Mouse (Mus musculus) lung, embryonic 16.5 days (tissue): ENCODE results near the gene Fam126b. TPM values are rescaled to one million over a fixed set of nuclear protein-coding genes. Genes with fewer than 3 reads are reported as not detected.
A peak's percentile ranks its signal among the peaks of the same experiment; 100 is the strongest.
"Not testable (repeated sequence)": the region's sequence is repeated elsewhere in the genome, so short reads cannot be mapped to it uniquely, and the experiment has no call there.

Experiments used
- ATAC-seq: fragments of 200-750 bp; cut with Nextera tagmentation; 2 replicates; pipeline ENCODE4 v1.8.0; 2017; ENCODE audit warnings: low read depth, mild to moderate bottlenecking, moderate library complexity
- H3K27ac ChIP-seq: fragments of 300-500 bp; sonication (generic); 2 replicates; pipeline ENCODE4 v1.5.1; 2014; ENCODE audit warnings: mild to moderate bottlenecking, control low read depth, low read length
- H3K27me3 ChIP-seq: fragments of 300-500 bp; sonication (generic); 2 replicates; pipeline ENCODE4 v1.6.1; 2014; ENCODE audit warnings: low read depth, low read length, mixed read lengths; ENCODE audit not compliant: control insufficient read depth, insufficient read depth
- H3K36me3 ChIP-seq: fragments of 300-500 bp; sonication (generic); 2 replicates; pipeline ENCODE4 v1.6.1; 2014; ENCODE audit warnings: low read length; ENCODE audit not compliant: control insufficient read depth, insufficient read depth
- H3K4me1 ChIP-seq: fragments of 300-500 bp; sonication (generic); replicated peaks from 2 replicates; pipeline ENCODE4 v1.6.1; 2014; ENCODE audit warnings: low read length, mixed read lengths; ENCODE audit not compliant: control insufficient read depth, insufficient read depth
- H3K4me2 ChIP-seq: fragments of 300-500 bp; sonication (generic); 2 replicates; pipeline ENCODE4 v1.6.1; 2014; ENCODE audit warnings: low read depth, low read length, control low read depth
- H3K4me3 ChIP-seq: fragments of 300-500 bp; sonication (generic); 2 replicates; pipeline ENCODE4 v1.5.1; 2014; ENCODE audit warnings: mild to moderate bottlenecking, low read length, control low read depth
- H3K9ac ChIP-seq: fragments of 300-500 bp; sonication (generic); 2 replicates; pipeline ENCODE4 v1.6.1; 2014; ENCODE audit warnings: low read length, control low read depth
- H3K9me3 ChIP-seq: fragments of 300-500 bp; sonication (generic); 2 replicates; pipeline ENCODE4 v1.6.1; 2016; ENCODE audit warnings: low read length; ENCODE audit not compliant: control insufficient read depth
- WGBS: fragments of 180-500 bp; shearing (Covaris S2); extraction: QIAGEN DNeasy Blood & Tissue Kit; methylation state at CpG from one replicate; pipeline ENCODE4 v1.1.7; 2014; 5-methylcytosine and 5-hydroxymethylcytosine counted together
- polyA plus RNA-seq: library from polyadenylated mRNA; unstranded; fragments of >200 nt; fragmentation: Nextera tagmentation; extraction: Ambion mirVana; gene quantifications from 2 replicates; pipeline ENCODE4 v1.2.1, GENCODE M21; 2015

Gene Fam126b
- 7.2 and 8.7 TPM in 2 replicates for polyA plus RNA-seq

DNA sequence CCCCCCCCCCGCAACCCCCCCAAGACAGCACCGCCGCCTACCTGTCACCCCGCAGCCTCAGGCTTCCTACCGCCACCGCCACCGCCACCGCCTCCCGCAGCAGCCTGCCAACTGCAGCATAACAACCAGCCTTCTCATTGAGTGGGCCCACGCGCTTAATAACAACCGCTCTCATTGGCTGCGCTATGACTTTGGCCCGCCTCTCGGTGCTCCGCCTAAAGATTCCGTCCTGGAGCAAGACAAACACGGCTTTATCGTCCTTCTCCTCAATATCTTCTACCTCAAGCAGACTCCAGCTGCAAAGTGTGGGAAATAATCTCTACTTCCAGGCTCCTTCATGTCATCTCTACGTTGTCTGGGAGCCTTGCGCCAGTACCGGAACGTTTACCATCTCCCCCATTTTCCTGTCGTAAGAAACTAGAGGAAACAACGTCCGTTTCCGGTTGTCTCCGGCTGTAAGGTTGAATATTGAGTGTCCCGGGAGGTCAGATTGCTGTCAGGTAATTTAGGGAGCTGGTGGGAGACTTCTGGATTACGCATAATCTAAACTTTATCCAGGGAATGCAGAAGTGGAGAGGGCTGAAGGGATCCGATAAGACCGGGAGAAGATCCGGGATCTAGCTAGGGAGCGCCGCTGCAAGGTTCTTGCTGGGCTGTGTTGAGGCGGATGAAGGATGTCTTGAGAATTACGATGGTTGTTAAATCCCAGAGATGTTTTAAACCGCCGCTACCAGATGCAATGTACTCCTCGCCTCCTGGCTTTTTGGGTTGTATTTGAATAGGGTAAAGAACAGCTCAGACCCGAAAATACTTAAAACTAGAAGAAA is at the start of gene Fam126b, which contains the start of gene Ndufb3:
Fam126b (minus strand) TSS at position 153 of the 827 bp plus-strand sequence.
Ndufb3 (plus strand) TSS at position 214 of the 827 bp plus-strand sequence.
- Histone ChIP-seq H3K9ac (peak within 1 kb of the TSS; percentile 89), H3K27ac (peak within 1 kb of the TSS; percentile 81), H3K9me3 (no peaks in the 10 kb centered on the region), H3K27me3 (no peaks in the 10 kb centered on the region), H3K4me2 (peak within 1 kb of the TSS; percentile 68), H3K4me1 (peaks cover 9% of the 10 kb centered on the region; the same call in 1 of the 2 replicates), H3K4me3 (peak within 1 kb of the TSS; percentile 59), H3K36me3 (0 out of 2 replicates have a peak, but pooled peaks cover 3% of the 10 kb centered on the region)
- peak; percentile 97 for ATAC-seq
- WGBS: under 1% methylated on average over 41 of the region's 41 CpGs

DNA sequence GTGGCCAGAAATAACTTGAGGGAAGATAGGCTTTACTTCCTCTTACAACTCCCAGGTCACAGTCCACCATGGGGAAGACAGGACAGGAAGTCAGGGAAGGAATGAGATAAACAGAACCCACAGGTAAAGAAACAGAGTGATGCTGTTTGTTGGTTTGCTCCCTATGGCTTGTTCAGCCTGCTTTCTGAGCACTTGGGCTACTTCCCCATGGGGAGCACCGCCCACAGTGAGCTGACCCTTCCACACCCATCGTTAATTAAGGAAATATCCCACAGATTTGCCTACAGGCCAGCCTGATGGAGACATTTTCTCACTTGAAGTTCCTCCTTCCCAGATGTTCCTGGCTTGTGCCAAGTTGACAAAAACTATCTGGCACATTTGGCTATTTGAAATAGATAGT is 42.7 kb upstream of the Fam126b start:
- H3K36me3 ChIP-seq, H3K4me1 ChIP-seq, H3K9ac ChIP-seq, H3K27ac ChIP-seq, ATAC-seq, H3K4me2 ChIP-seq, H3K4me3 ChIP-seq, H3K27me3 ChIP-seq, H3K9me3 ChIP-seq: not testable (repeated sequence)
- 89% methylated on average over 1 of the region's 2 CpGs for WGBS

DNA sequence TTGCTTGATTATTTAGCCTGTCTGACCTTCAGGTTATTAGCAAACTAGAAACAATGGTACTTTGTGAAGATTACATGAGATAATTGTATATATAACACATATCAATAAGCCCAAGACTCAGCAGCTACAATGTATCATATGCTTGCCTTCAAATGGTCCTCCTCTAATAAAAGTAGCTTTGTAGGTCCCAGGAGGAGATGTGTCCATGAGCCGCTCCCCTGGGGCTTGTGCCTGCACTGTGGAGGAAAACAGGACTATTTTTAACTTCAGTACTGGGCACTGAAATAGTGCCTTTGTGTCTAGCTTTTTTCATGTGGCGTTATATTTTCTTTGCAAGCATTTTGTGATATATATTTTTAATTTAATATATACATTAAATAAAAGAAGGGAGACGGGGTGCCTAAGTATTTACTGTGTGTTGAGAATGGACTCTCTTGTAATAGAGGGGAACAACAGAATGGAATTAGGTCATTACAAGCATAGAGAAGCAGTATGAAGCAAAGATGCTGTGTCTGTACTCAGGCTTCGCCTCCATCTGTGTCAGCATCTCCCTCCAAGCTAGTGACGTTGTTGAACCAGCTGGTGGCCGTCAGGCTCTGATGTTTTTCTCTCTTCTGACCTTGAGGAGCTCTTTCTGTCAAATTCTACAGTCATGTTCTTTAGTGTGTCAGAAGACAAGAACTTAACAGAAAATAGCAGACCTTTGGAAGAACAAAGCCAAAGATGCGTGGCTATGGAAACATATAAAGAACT is 36.0 kb upstream of the Fam126b start:
- Histone ChIP-seq H3K4me3 (no peak overlapping the region), H3K9ac (no peak overlapping the region), H3K36me3 (no peaks in the 10 kb centered on the region), H3K9me3 (peaks cover 2% of the 10 kb centered on the region; the same call in 1 of the 2 replicates), H3K4me2 (no peak overlapping the region), H3K27me3 (no peaks in the 10 kb centered on the region), H3K4me1 (no peaks in the 10 kb centered on the region), H3K27ac (no peak overlapping the region)
- ATAC-seq: no peak
- WGBS: 63% methylated on average over 7 of the region's 7 CpGs

DNA sequence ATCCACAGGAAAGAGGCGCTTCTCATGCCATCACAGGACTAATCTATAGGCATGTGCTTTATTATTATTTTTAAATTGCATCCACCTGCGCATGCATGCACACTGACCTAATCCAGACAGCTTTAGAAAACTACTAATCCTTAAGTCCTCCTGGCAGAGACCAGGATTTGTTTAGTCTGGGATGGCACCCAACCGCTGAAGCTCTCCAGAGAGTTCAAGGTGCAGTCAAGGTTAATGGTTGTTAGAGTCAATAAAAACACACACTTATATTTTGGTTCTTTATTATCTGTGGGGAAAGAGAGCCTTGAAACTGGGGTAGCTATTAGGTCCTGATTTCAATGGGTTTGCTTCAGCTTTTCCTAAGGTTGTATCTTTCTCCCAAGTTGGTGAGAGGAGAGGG is 35.1 kb upstream of the Fam126b start:
- 75% methylated on average over 3 of the region's 3 CpGs for WGBS
- H3K9ac ChIP-seq: no peak overlapping the region
- H3K4me2 ChIP-seq: no peak overlapping the region
- H3K9me3 ChIP-seq: peaks cover 2% of the 10 kb centered on the region; the same call in 1 of the 2 replicates
- no peak for ATAC-seq
- H3K27ac ChIP-seq: no peak overlapping the region
- no peaks in the 10 kb centered on the region for H3K27me3 ChIP-seq
- no peak overlapping the region for H3K4me3 ChIP-seq
- no peaks in the 10 kb centered on the region for H3K36me3 ChIP-seq
- H3K4me1 ChIP-seq: no peaks in the 10 kb centered on the region

DNA sequence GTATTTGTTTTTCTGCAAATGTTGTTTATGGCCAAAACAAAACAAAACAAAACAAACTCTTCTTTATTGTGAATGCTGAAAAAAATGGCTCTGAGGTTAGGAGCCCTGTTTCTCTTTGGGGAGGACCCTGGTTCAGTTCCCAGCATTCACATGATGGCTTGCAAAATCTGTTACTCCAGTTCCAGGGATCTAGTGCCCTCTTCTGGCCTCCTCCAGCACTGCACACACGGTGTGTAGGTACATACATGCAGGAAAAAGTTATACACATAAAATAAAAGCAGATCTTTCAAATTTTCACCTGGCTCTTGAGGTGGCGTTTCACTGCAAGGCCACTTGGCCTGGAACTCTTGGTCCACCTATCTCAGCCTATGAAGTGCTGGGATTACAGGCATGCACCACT is 32.6 kb upstream of the Fam126b start:
- Histone ChIP-seq H3K36me3 (no peaks in the 10 kb centered on the region), H3K4me1 (no peaks in the 10 kb centered on the region), H3K27ac (no peak overlapping the region), H3K4me3 (no peak overlapping the region), H3K9ac (no peak overlapping the region), H3K27me3 (no peaks in the 10 kb centered on the region), H3K4me2 (no peak overlapping the region), H3K9me3 (peaks cover 2% of the 10 kb centered on the region; the same call in 1 of the 2 replicates)
- no peak for ATAC-seq
- WGBS: 79% methylated on average over 2 of the region's 2 CpGs

DNA sequence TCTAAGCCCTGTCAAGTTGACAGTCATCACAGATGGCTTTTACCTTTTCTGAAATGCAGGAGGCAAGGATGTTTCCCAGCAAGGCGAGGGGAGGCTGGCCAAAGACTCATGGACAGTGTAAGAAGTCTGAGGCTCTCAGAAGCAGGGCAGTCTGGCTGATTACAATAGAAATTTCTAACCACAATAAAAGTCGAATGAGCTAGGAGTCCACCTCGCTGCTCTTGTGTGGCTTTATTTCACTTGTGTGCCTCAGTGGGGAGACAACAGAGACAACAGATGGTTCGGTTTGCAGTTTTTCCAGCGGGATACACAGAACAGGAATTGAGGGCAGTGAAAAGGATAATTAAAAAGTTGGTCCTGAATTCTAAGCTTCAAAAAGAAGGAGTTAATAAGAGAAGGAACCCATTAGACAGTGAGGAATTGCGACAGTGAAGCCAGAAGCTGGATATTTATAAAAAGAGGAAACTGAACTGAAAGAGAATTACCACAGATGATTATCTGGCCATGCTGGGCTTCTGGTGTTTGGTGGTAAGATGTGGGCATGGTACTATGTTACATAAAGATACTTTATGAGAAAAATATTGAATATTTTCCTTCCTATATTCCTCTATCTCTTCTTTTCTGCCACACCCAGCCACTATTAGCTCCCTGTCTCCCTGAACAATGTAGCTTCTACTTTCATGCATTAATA is 32.0 kb upstream of the Fam126b start:
- Histone ChIP-seq H3K4me3 (no peak overlapping the region), H3K27me3 (no peaks in the 10 kb centered on the region), H3K4me2 (no peak overlapping the region), H3K9ac (no peak overlapping the region), H3K4me1 (no peaks in the 10 kb centered on the region), H3K27ac (no peak overlapping the region), H3K9me3 (peaks cover 2% of the 10 kb centered on the region; the same call in 1 of the 2 replicates), H3K36me3 (no peaks in the 10 kb centered on the region)
- 80% methylated on average over 6 of the region's 6 CpGs for WGBS
- ATAC-seq: no peak

DNA sequence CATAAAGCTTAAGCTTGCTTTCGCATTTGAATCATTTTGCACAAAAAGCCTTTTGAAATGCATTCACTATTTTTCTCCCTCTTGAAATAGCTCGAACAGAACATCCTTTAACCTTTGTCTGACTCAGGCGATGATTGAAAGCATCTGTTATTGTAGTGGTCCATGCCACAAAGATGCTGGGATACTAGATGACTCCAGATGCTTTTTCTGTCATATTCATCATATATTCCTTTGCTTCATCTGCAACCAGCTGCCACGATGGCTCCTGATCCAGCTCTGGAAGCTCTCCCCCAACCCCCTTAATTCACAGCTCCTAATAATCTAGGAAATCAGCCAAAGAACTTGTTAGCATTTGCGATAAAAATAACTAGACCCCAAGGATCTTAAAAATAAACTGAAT is 31.0 kb upstream of the Fam126b start:
- no peak overlapping the region for H3K4me3 ChIP-seq
- no peak overlapping the region for H3K9ac ChIP-seq
- WGBS: 58% methylated on average over 5 of the region's 5 CpGs
- no peaks in the 10 kb centered on the region for H3K27me3 ChIP-seq
- H3K4me1 ChIP-seq: no peaks in the 10 kb centered on the region
- no peak overlapping the region for H3K4me2 ChIP-seq
- H3K9me3 ChIP-seq: peaks cover 2% of the 10 kb centered on the region; the same call in 1 of the 2 replicates
- no peak overlapping the region for H3K27ac ChIP-seq
- H3K36me3 ChIP-seq: no peaks in the 10 kb centered on the region
- ATAC-seq: no peak

DNA sequence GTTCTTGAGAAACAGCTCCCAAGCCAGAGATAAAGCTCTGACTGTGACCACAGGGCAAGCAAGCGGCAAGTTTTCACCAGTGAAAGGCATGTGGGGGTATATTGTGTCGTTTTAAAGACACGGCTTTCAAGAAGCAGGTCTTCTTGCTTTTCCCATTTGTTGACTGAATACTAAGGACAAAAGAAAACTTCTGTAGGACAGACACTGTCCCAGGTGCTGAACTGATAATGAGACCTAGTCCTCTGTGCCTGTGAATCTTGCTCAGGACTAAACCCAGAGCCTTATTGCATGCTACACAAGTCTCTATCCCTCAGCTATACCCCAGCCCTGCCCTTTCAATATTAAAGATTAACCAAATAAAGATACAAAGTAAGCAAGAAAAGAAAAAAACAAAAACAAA is 30.1 kb upstream of the Fam126b start:
- Histone ChIP-seq H3K9ac (no peak overlapping the region), H3K4me2 (no peak overlapping the region), H3K9me3 (peaks cover 2% of the 10 kb centered on the region; the same call in 1 of the 2 replicates), H3K4me3 (no peak overlapping the region), H3K36me3 (no peaks in the 10 kb centered on the region), H3K27me3 (no peaks in the 10 kb centered on the region), H3K27ac (no peak overlapping the region), H3K4me1 (no peaks in the 10 kb centered on the region)
- no peak for ATAC-seq
- 63% methylated on average over 3 of the region's 3 CpGs for WGBS

DNA sequence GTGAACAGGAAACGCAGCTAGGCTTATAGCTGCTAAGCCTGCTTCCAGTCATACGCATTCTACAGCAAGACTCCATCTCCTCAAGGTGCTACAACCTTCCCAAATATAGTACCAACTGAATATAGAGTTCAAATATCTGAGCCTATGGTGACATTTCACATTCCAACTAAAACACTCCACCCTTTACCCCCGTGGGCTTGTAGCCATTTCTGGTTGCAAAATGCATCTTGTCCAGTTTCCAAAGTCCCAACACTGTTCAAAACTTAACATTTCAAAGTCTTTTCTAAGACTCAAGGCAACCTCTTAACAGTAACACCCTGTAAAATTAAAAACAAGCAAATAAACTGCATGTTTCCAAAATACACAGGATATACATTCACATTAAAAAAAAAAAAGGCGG is 29.0 kb upstream of the Fam126b start:
- no peak for ATAC-seq
- Histone ChIP-seq H3K27ac (no peak overlapping the region), H3K4me1 (no peaks in the 10 kb centered on the region), H3K4me2 (no peak overlapping the region), H3K27me3 (no peaks in the 10 kb centered on the region), H3K9ac (no peak overlapping the region), H3K36me3 (no peaks in the 10 kb centered on the region), H3K9me3 (peaks cover 2% of the 10 kb centered on the region; the same call in 1 of the 2 replicates), H3K4me3 (no peak overlapping the region)
- 76% methylated on average over 4 of the region's 4 CpGs for WGBS
